Mouse (Mus musculus) embryonic fibroblast, embryonic 13.5 days (primary cell): Measurements from ENCODE around the gene Gsto2.

Experiments
- CTCF ChIP-seq: IDR thresholded peaks from 2 replicates; pipeline ENCODE4 v1.5.1; 2011; ENCODE audit warnings: mild to moderate bottlenecking, control low read depth, low read length, moderate library complexity, borderline replicate concordance; ENCODE audit not compliant: insufficient read depth
- POLR2A ChIP-seq: IDR thresholded peaks from 2 replicates; pipeline ENCODE4 v1.6.1; 2011; ENCODE audit warnings: low read depth, mild to moderate bottlenecking, control low read depth, low read length, moderate library complexity

DNA sequence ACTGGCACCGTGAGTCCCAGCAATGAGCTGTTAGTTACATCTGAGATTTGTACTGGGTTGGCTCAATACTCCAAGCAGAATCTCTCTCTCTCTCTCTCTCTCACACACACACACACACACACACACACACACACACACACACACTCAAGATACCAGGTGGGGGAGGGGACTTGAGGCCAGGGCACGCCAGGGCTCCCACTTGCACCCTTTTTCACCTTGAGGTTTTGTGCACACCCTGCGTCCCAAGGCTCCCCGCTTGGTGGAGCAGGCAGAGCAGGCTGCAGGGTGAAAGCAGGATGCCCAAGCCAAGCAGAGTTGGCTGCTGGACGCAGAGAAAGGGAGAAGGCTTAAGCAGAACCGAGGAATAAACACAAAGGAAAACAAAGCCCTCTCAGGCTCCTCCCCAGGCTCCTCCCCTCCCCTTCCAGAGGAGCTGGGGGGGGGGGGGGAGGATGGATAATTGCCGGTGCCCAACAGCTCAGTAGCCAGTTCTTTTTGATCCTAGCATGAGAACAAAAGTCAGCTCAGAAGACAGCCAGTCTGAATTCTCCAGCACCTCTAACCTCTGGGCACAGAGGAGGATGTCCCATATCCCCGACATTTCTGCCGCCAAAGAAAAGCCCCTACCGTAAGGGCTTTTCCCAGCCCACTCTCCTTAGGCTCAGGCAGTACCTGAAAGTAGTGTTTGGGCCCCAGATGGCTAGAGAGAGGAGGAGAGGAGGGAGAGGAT lies 44.2 kb downstream of the Gsto2 start:
- TF ChIP-seq CTCF (no peak), POLR2A (no peak)
